Mouse (Mus musculus): ENCODE data around the gene Gm11937. TPM values are rescaled to one million over a fixed set of nuclear protein-coding genes. Genes with fewer than 3 reads are reported as not detected.
"Not testable (repeated sequence)": the region's sequence is repeated elsewhere in the genome, so short reads cannot be mapped to it uniquely, and the experiment has no call there.

Gene Gm11937
- polyA plus RNA-seq, 1 experiment from 2014 or later: not detected

DNA sequence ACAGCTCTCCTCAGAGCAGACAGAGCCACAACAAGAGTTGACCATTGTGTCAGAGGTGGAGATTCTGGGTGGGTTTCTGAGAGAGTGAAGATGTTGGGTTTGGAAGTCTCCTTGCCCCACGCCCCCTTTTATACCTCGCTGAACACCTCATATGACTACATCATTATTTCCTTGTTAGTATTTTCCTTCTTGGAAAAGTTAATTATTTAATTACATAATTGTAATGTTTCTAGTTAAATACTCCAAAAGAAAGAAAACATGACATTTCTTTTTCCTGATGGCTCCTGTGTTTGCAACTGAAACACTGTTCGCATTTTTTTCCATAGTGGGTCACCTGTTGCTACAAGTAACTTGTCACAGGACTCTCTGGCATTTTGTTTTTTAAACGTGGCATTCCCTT is 18.1 kb upstream of the Gm11937 start, which contains the start of gene Krtap4-1:
Gene Krtap4-1, minus strand, starts transcription at position 101 of the 400 bp plus-strand sequence.
- no peak within 1 kb of the TSS for H3K27ac ChIP-seq
- ATAC-seq (ENCODE audit: low FRiP score, low read depth): no peak
- no peaks in the 10 kb centered on the region for H3K4me1 ChIP-seq
- WGBS: 88% methylated on average over 4 of the region's 4 CpGs
- no peak within 1 kb of the TSS for H3K9ac ChIP-seq
- H3K9me3 ChIP-seq: no peaks in the 10 kb centered on the region
- no peak within 1 kb of the TSS for H3K4me2 ChIP-seq (replicated peaks)
- H3K36me3 ChIP-seq: no peaks in the 10 kb centered on the region
- H3K27me3 ChIP-seq (replicated peaks): no peaks in the 10 kb centered on the region
- H3K4me3 ChIP-seq: no peak within 1 kb of the TSS

DNA sequence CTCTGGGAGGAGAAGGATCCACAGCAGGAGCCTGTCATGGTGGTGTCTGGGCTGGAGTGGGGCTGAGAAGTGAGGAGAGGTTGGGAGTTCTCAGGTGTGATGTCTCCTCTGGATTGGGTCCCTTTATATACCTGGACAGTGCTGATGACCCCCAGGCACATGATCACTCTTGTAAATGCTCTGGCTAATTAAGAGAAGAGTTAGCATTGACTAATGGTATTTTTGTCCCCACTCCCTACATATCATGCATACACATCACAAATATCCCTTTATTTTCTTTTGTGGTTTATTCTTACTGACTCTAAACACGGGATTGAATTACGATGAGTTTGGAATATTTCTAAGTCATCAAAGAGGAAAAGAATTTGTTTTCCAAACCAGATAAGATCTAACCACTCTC is 10.3 kb upstream of the Gm11937 start, which contains the start of gene Gm11562:
Gene Gm11562, minus strand, starts transcription at position 101 of the 400 bp plus-strand sequence.
- 97% methylated on average over 2 of the region's 2 CpGs for WGBS
- ATAC-seq (ENCODE audit: low FRiP score, low read depth): no peak
- no peaks in the 10 kb centered on the region for H3K4me1 ChIP-seq
- H3K9ac ChIP-seq: no peak within 1 kb of the TSS
- H3K9me3 ChIP-seq: no peaks in the 10 kb centered on the region
- no peaks in the 10 kb centered on the region for H3K27me3 ChIP-seq (replicated peaks)
- no peak within 1 kb of the TSS for H3K4me2 ChIP-seq (replicated peaks)
- H3K36me3 ChIP-seq: no peaks in the 10 kb centered on the region
- H3K27ac ChIP-seq: no peak within 1 kb of the TSS
- no peak within 1 kb of the TSS for H3K4me3 ChIP-seq

DNA sequence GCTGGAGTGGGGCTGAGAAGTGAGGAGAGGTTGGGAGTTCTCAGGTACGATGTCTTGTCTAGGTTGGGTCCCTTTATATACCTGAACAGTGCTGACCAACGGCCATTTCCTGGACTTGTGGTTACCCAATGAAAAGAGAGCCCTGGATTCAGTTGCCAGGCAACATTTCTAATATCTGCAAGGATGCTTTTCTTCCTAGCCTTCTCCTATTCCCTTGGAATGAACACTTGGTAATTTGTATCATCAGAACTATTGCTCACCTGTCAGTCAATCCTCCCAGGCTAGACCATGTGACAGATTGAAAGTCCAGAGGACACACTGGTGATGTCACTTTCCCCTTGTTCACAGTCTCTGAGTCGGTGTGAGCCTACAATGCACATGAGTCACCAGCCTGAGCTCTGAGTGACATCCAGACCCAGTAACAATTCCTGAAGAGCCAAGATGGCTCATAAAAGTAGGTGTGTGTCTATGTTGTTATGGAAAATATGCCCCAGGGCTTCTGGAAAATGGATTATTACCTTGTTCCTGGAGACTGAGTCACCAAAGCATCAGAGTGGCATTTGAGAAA is 4.9 kb upstream of the Gm11937 start, which contains the start of gene Krtap2-4:
Gene Krtap2-4, minus strand, starts transcription at position 51 of the 568 bp plus-strand sequence.
- Histone ChIP-seq H3K4me1 (no peaks in the 10 kb centered on the region), H3K27ac (no peak within 1 kb of the TSS), H3K4me2 (replicated peaks) (no peak within 1 kb of the TSS), H3K36me3 (no peaks in the 10 kb centered on the region), H3K4me3 (no peak within 1 kb of the TSS), H3K9me3 (no peaks in the 10 kb centered on the region), H3K9ac (no peak within 1 kb of the TSS), H3K27me3 (replicated peaks) (no peaks in the 10 kb centered on the region)
- WGBS: 85% methylated on average over 3 of the region's 3 CpGs
- no peak for ATAC-seq (ENCODE audit: low FRiP score, low read depth)

DNA sequence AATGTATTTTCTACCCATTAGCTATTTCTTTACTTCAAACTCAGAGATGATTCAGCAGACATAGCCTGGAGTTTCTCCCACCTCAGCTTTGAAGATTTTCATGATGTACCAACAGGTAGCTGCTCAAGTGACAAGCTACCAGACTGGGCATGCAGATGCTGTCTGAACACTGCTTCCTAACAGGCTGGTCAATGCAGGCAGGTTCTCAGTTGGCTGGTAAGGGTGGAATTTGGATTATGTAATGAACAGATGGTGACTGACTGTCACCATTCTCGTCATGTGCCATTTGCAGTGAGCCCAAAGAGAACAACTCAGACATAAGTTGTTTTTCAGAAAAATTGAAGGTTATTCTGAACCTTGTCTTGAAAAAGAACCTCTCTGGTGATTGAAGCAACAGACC is 863 bp downstream of the Gm11937 start:
- Histone ChIP-seq H3K27me3 (replicated peaks) (no peaks in the 10 kb centered on the region), H3K9me3 (no peaks in the 10 kb centered on the region), H3K4me2 (replicated peaks) (no peak overlapping the region), H3K36me3 (no peaks in the 10 kb centered on the region), H3K27ac (no peak overlapping the region), H3K9ac (no peak overlapping the region), H3K4me3 (no peak overlapping the region), H3K4me1 (no peaks in the 10 kb centered on the region)
- no peak for ATAC-seq (ENCODE audit: low FRiP score, low read depth)
- WGBS: 69% methylated on average over 1 of the region's 1 CpGs

DNA sequence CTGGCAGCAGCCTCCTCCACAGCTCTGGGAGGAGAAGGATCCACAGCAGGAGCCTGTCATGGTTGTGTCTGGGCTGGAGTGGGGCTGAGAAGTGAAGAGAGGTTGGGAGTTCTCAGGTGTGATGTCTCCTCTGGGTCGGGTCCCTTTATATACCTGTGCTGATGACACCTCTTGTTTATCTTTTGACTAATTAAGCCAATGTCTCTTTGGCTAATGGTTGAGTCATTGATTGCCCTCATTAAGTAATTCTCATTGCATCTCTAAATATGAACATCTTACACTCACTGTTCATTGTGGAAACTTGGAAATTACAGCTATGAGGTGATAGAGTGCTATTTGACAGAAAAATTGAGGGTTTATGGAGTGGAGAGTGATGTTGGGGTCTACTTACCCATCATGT is 6.8 kb downstream of the Gm11937 start, which contains the start of gene Gm11938:
Gene Gm11938, minus strand, starts transcription at position 101 of the 400 bp plus-strand sequence.
- H3K4me1 ChIP-seq; H3K9ac ChIP-seq; H3K36me3 ChIP-seq; ATAC-seq (ENCODE audit: low FRiP score, low read depth); H3K27me3 ChIP-seq (replicated peaks); H3K4me2 ChIP-seq (replicated peaks); H3K4me3 ChIP-seq; H3K27ac ChIP-seq; H3K9me3 ChIP-seq: not testable (repeated sequence)
- 61% methylated on average over 1 of the region's 1 CpGs for WGBS

DNA sequence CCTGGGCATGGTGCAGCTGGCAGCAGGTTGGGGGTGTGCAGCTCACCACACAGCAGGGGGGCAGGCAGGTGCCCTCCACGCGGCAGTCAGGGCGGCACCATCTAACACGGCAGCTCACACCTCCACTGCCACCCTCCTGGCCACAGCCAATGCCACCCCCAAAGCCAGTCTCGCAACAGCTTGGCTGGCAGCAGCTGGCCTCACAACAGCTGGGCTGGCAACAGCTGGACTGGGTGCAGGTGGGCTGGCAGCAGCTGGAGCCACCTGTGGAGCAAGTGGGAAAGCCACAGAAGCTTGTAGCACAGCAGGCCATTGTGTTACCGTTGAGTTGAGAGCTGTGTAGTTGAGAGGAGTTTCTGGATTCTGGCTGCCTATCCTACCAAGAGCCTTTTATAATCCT is 12.2 kb downstream of the Gm11937 start, which contains the start of gene Krtap9-3:
Gene Krtap9-3, minus strand, starts transcription at position 364 of the 400 bp plus-strand sequence.
- H3K4me2 ChIP-seq (replicated peaks); H3K9ac ChIP-seq; H3K27ac ChIP-seq; ATAC-seq (ENCODE audit: low FRiP score, low read depth); H3K27me3 ChIP-seq (replicated peaks); H3K4me3 ChIP-seq; H3K36me3 ChIP-seq; H3K9me3 ChIP-seq; H3K4me1 ChIP-seq: not testable (repeated sequence)
- 77% methylated on average over 6 of the region's 6 CpGs for WGBS

DNA sequence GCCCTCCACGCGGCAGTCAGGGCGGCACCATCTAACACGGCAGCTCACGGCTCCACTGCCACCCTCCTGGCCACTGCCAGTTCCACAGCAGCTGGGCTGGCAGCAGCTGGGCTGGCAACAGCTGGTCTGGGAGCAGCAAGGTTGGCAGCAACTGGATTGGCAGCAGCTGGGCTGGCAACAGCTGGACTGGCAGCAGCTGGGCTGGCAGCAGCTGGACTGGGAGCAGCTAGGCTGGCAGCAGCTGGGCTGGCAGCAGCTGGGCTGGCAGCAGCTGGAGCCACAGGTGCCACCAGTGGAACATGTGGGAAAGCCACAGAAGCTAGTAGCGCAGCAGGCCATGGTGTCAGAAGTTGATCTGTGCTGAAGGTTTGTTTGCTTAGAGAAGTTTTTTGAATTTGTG is 19.0 kb downstream of the Gm11937 start, which contains the start of gene Krtap1-3:
Gene Krtap1-3, minus strand, starts transcription at position 359 of the 400 bp plus-strand sequence.
- WGBS: 90% methylated on average over 6 of the region's 6 CpGs
- Histone ChIP-seq H3K27ac (no peak within 1 kb of the TSS), H3K36me3 (no peaks in the 10 kb centered on the region), H3K4me3 (no peak within 1 kb of the TSS), H3K27me3 (replicated peaks) (no peaks in the 10 kb centered on the region), H3K4me2 (replicated peaks) (no peak within 1 kb of the TSS), H3K4me1 (no peaks in the 10 kb centered on the region), H3K9me3 (no peaks in the 10 kb centered on the region), H3K9ac (no peak within 1 kb of the TSS)
- no peak for ATAC-seq (ENCODE audit: low FRiP score, low read depth)

DNA sequence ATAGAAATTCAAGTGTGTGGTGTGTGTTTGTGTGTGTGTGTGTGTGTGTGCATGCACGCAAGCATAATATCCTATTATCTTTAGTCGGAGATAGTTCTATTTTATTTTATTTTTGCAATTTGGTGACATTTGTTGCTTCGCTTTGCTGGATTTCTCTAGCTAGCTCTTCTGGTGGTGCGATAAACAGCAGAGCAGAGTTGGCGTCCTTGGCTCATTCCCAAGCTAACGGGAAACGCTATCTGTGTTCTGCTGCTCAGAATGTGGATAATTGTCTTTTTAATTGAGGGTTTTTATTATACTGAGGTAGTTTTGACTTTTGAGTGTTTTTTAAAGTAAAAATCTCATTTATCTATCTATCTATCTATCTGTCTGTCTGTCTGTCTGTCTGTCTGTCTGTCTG is 24.9 kb downstream of the Gm11937 start:
- Histone ChIP-seq H3K4me1 (no peaks in the 10 kb centered on the region), H3K36me3 (no peaks in the 10 kb centered on the region), H3K4me2 (replicated peaks) (no peak overlapping the region), H3K27ac (no peak overlapping the region), H3K9ac (no peak overlapping the region), H3K27me3 (replicated peaks) (no peaks in the 10 kb centered on the region), H3K4me3 (no peak overlapping the region), H3K9me3 (no peaks in the 10 kb centered on the region)
- 92% methylated on average over 7 of the region's 7 CpGs for WGBS
- no peak for ATAC-seq (ENCODE audit: low FRiP score, low read depth)

DNA sequence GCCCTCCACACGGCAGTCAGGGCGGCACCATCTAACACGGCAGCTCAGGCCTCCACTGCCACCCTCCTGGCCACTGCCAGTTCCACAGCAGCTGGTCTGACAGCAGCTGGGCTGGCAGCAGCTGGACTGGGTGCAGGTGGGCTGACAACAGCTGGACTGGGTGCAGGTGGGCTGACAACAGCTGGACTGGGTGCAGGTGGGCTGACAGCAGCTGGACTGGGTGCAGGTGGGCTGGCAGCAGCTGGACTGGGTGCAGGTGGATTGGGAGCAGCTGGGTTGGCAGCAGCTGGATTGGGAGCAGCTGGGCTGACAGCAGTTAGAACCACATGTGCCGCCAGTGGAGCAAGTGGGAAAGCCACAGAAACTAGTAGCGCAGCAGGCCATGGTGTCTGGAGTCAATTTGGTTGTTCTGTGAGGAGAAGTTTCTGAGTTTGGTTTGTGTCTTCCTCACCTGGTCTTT is 26.7 kb downstream of the Gm11937 start, which contains the start of gene Krtap1-4:
Gene Krtap1-4, minus strand, starts transcription at position 410 of the 460 bp plus-strand sequence.
- Histone ChIP-seq H3K4me2 (replicated peaks) (no peak within 1 kb of the TSS), H3K36me3 (no peaks in the 10 kb centered on the region), H3K27ac (no peak within 1 kb of the TSS), H3K27me3 (replicated peaks) (no peaks in the 10 kb centered on the region), H3K4me1 (no peaks in the 10 kb centered on the region), H3K9me3 (no peaks in the 10 kb centered on the region), H3K9ac (no peak within 1 kb of the TSS), H3K4me3 (no peak within 1 kb of the TSS)
- WGBS: 69% methylated on average over 5 of the region's 5 CpGs
- no peak for ATAC-seq (ENCODE audit: low FRiP score, low read depth)

DNA sequence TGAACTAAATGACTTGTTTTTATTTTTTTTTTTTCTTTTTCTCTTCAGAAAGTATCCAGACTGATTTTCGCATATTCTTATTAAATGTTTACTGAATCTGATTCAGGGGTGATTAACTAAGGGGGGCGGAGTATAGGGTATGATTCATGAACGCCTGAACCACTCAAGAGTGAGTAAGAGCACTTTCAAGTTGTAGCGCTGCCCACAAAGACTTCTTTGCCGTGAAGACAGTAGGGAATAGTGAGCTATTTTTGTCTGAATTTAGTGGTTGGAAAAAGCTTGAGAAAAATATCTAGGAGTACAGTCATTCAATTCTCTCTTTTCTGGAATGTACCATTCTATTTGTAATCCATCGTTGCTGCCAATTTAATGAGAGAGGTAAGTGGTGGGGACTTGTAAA is 28.4 kb downstream of the Gm11937 start:
- no peaks in the 10 kb centered on the region for H3K36me3 ChIP-seq
- ATAC-seq (ENCODE audit: low FRiP score, low read depth): no peak
- no peak overlapping the region for H3K9ac ChIP-seq
- no peaks in the 10 kb centered on the region for H3K9me3 ChIP-seq
- no peak overlapping the region for H3K4me2 ChIP-seq (replicated peaks)
- WGBS: 88% methylated on average over 6 of the region's 6 CpGs
- no peak overlapping the region for H3K27ac ChIP-seq
- H3K4me3 ChIP-seq: no peak overlapping the region
- no peaks in the 10 kb centered on the region for H3K4me1 ChIP-seq
- no peaks in the 10 kb centered on the region for H3K27me3 ChIP-seq (replicated peaks)

DNA sequence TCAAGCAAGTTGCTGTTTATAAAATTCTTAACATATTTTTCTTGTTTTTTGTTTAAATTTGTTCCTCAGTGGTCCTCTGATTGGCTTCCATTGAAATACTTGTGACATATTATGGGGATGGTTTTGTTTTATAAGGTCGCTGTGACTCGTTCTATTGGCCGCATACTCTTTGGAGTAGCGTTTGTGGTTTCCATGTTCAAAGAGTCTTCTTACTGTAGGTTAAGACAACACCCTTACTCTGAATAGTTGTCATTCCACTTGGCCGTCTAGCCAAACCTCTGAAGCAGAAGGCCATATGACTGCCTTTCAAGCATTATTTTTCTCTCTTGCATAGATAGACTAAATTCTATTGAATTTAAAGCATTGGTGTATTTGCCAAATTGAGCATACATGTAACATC is 28.9 kb downstream of the Gm11937 start:
- Histone ChIP-seq H3K36me3 (no peaks in the 10 kb centered on the region), H3K4me3 (no peak overlapping the region), H3K27me3 (replicated peaks) (no peaks in the 10 kb centered on the region), H3K9ac (no peak overlapping the region), H3K9me3 (no peaks in the 10 kb centered on the region), H3K4me2 (replicated peaks) (no peak overlapping the region), H3K4me1 (no peaks in the 10 kb centered on the region), H3K27ac (no peak overlapping the region)
- WGBS: 90% methylated on average over 5 of the region's 5 CpGs
- no peak for ATAC-seq (ENCODE audit: low FRiP score, low read depth)

DNA sequence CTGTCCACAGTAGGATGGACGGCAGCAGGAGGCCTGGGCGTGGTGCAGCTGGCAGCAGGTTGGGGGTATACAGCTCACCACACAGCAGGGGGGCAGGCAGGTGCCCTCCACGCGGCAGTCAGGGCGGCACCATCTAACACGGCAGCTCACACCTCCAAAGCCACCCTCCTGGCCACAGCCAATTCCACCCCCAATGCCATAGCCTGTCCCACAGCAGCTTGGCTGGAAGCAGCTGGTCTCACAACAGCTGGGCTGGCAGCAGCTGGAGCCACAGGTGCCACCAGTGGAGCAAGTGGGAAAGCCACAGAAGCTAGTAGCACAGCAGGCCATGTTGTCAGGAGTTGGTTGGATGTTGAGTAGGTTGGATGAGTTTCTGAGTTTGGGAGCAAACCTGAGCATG is 29.4 kb downstream of the Gm11937 start, which contains the start of gene Krtap1-5:
Gene Krtap1-5, minus strand, starts transcription at position 381 of the 400 bp plus-strand sequence.
- no peaks in the 10 kb centered on the region for H3K36me3 ChIP-seq
- H3K9me3 ChIP-seq: no peaks in the 10 kb centered on the region
- no peaks in the 10 kb centered on the region for H3K4me1 ChIP-seq
- H3K27me3 ChIP-seq (replicated peaks): no peaks in the 10 kb centered on the region
- no peak within 1 kb of the TSS for H3K4me3 ChIP-seq
- 69% methylated on average over 6 of the region's 6 CpGs for WGBS
- H3K9ac ChIP-seq: no peak within 1 kb of the TSS
- no peak for ATAC-seq (ENCODE audit: low FRiP score, low read depth)
- H3K27ac ChIP-seq: no peak within 1 kb of the TSS
- H3K4me2 ChIP-seq (replicated peaks): no peak within 1 kb of the TSS

DNA sequence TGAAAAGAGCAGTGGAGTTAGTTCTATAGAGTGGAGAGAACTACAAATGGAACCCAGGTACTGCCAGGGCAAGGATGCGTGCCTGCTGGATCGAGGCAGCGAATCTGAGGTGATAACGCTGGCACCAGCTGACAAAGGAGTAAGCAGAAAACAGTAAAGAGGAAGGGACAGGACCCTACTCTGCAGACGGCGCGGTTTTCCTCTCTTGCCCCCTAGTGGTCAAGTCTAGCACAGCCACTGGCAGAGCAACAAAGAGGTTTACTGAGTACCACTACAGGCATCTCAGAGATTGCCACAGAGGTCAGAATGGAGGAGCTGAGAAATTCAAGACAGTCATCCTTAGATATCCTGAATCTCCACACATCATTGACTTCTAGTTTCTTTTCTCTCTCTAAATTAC is 35.9 kb downstream of the Gm11937 start:
- Histone ChIP-seq H3K27me3 (replicated peaks) (no peaks in the 10 kb centered on the region), H3K36me3 (no peaks in the 10 kb centered on the region), H3K4me1 (no peaks in the 10 kb centered on the region), H3K27ac (no peak overlapping the region), H3K9me3 (no peaks in the 10 kb centered on the region), H3K4me3 (no peak overlapping the region), H3K4me2 (replicated peaks) (peak overlapping the region; percentile 54), H3K9ac (no peak overlapping the region)
- ATAC-seq (ENCODE audit: low FRiP score, low read depth): 0 out of 2 replicates have a peak, but pooled peaks have one; percentile 76
- WGBS: under 1% methylated on average over 7 of the region's 7 CpGs
